Mouse (Mus musculus) forebrain, postnatal 0 days (tissue): ENCODE measurements around the gene Slc25a51. TPM values are rescaled to one million over a fixed set of nuclear protein-coding genes. Genes with fewer than 3 reads are reported as not detected.

Source experiments
- ATAC-seq: fragments of 200-750 bp; cut with Nextera tagmentation; 2 replicates; pipeline ENCODE4 v1.8.0; 2017; ENCODE audit warnings: mild to moderate bottlenecking, moderate library complexity
- DNase-seq: peaks from one replicate; pipeline ENCODE4 v3.0.0-alpha.2; 2015
- H3K27ac ChIP-seq: fragments of 300-500 bp; sonication (generic); 2 replicates; pipeline ENCODE4 v1.5.1; 2014; ENCODE audit warnings: low read depth, mild to moderate bottlenecking, antibody characterized with exemption, low read length, moderate library complexity, mixed read lengths
- H3K27me3 ChIP-seq: fragments of 300-500 bp; sonication (generic); 2 replicates; pipeline ENCODE4 v1.6.1; 2014; ENCODE audit warnings: mild to moderate bottlenecking, low read length, mixed read lengths; ENCODE audit not compliant: insufficient read depth
- H3K36me3 ChIP-seq: fragments of 300-500 bp; sonication (generic); 2 replicates; pipeline ENCODE4 v1.6.1; 2014; ENCODE audit warnings: mild to moderate bottlenecking, moderate library complexity; ENCODE audit not compliant: insufficient read depth
- H3K4me1 ChIP-seq: fragments of 300-500 bp; sonication (generic); 2 replicates; pipeline ENCODE4 v1.6.1; 2014; ENCODE audit warnings: antibody characterized with exemption; ENCODE audit not compliant: insufficient read depth
- H3K4me2 ChIP-seq: fragments of 300-500 bp; sonication (generic); 2 replicates; pipeline ENCODE4 v1.6.1; 2014; ENCODE audit warnings: low read depth, mild to moderate bottlenecking, moderate library complexity
- H3K4me3 ChIP-seq: fragments of 300-500 bp; sonication (generic); 2 replicates; pipeline ENCODE4 v1.5.1; 2014; ENCODE audit warnings: low read depth, low read length, mixed read lengths
- H3K9ac ChIP-seq: fragments of 300-500 bp; sonication (generic); 2 replicates; pipeline ENCODE4 v1.6.1; 2014; ENCODE audit warnings: mild to moderate bottlenecking
- H3K9me3 ChIP-seq: fragments of 300-500 bp; sonication (generic); 2 replicates; pipeline ENCODE4 v1.6.1; 2016; ENCODE audit warnings: low read length
- CTCF ChIP-seq: sonication (generic); IDR thresholded peaks from 2 replicates; pipeline ENCODE4 v1.5.1; 2016; ENCODE audit warnings: antibody characterized with exemption, control low read depth, low read depth
- WGBS: fragments of 180-500 bp; shearing (Covaris S2); extraction: QIAGEN DNeasy Blood & Tissue Kit; methylation state at CpG from one replicate; pipeline ENCODE4 v1.1.7; 2014; 5-methylcytosine and 5-hydroxymethylcytosine counted together
- polyA plus RNA-seq: library from polyadenylated mRNA; unstranded; fragments of >200 nt; fragmentation: Nextera tagmentation; extraction: Ambion mirVana; gene quantifications from 2 replicates; pipeline ENCODE4 v1.2.1, GENCODE M21; 2015
- total RNA-seq: library from RNA; depleted of rRNA; stranded (reverse); fragments of >200 nt; gene quantifications from 2 replicates; pipeline ENCODE4 v1.2.3, GENCODE M21; 2014; rRNA removed

The Slc25a51 gene
- 94.6 and 128 TPM in 2 replicates for total RNA-seq
- 76.8 and 83.9 TPM in 2 replicates for polyA plus RNA-seq

DNA sequence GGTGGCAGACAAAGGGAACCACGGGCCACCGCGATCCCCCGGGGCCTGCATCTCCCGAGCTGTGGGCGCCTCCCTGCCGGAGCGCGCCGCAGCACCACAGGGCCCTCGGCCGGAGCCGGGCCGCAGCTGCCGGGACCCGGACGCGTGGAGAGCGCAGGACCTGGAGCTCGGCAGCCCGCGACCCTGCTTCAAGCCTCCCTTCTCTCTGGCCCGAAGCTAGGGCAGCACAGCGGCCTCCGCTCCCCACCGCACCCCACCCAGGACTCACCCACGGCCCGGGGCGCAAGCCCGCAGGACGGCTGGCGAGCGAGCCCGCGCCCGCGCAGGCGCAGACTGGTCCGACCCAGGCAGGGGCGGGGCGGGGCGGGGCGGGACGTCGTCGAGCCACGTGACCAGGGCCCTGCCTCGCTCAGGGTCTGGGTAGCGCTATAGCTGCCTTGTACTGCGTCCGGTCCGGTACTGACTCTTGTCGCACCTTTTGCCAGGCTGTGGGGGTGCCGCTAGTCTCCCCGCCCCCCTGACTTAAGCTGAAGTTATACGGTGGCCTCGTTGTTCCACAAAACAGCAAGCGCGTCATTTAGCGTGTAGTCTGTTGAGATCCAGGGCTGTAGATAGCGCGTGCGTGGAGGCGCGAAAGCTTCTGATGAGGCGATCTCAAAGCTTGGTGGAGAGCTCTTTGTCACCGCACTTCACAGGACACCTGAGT lies at the start of gene Slc25a51:
TSS of gene Slc25a51 (minus strand) at position 340 of the 706 bp plus-strand sequence.
- Histone ChIP-seq H3K9me3 (no peaks in the 10 kb centered on the region), H3K4me2 (peak within 1 kb of the TSS; percentile 68), H3K4me3 (peak within 1 kb of the TSS; percentile 98), H3K9ac (peak within 1 kb of the TSS; percentile 99), H3K4me1 (0 out of 2 replicates have a peak, but pooled peaks cover 14% of the 10 kb centered on the region), H3K27ac (peak within 1 kb of the TSS; percentile 95), H3K36me3 (peaks cover 9% of the 10 kb centered on the region), H3K27me3 (no peaks in the 10 kb centered on the region)
- peak; percentile 95 for ATAC-seq
- WGBS, result under 1% methylated on average over 60 of the region's 67 CpGs
- no peak for TF ChIP-seq CTCF
- DNase-seq, result peak; percentile 95

- ATAC-seq, result no peak
- TF ChIP-seq CTCF, result no peak
- H3K4me3 ChIP-seq, result no peak overlapping the region
- no peaks in the 10 kb centered on the region for H3K4me1 ChIP-seq
- no peak overlapping the region for H3K27ac ChIP-seq
- H3K27me3 ChIP-seq, result no peaks in the 10 kb centered on the region
- H3K9ac ChIP-seq, result no peak overlapping the region
- H3K4me2 ChIP-seq, result no peak overlapping the region
- H3K9me3 ChIP-seq, result no peaks in the 10 kb centered on the region
- no peak for DNase-seq
- H3K36me3 ChIP-seq, result peaks cover 11% of the 10 kb centered on the region
- WGBS, result 88% methylated on average over 2 of the region's 2 CpGs
Measured at GRCm38 (mm10) chr4:45457543-45457942, 49.0 kb upstream of the Slc25a51 start.

DNA sequence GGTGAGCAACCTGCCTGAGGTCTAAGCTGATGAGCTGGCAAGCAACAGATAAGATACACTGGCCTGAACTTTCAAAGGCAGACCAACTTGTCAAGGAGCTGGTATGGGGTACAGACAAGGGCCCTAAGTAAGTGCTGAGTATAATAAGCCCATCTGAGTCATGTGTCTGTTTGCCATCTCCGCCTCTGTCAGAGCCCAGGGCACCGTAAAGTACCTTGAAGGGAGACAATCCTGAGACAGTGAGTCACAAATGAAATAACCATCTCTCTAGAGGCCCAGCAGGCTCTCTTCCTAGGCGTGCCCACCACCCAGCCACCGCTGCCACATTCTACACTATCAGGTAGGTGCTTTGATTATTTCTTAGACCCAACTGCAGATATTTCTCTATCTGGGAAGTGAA lies 46.4 kb upstream of the Slc25a51 start:
- no peak for ATAC-seq
- Histone ChIP-seq H3K4me2 (no peak overlapping the region), H3K9ac (no peak overlapping the region), H3K27me3 (no peaks in the 10 kb centered on the region), H3K9me3 (no peaks in the 10 kb centered on the region), H3K4me3 (no peak overlapping the region), H3K4me1 (no peaks in the 10 kb centered on the region), H3K27ac (no peak overlapping the region), H3K36me3 (peaks cover 11% of the 10 kb centered on the region)
- 93% methylated on average over 4 of the region's 4 CpGs for WGBS
- DNase-seq, result no peak
- TF ChIP-seq CTCF, result no peak

DNA sequence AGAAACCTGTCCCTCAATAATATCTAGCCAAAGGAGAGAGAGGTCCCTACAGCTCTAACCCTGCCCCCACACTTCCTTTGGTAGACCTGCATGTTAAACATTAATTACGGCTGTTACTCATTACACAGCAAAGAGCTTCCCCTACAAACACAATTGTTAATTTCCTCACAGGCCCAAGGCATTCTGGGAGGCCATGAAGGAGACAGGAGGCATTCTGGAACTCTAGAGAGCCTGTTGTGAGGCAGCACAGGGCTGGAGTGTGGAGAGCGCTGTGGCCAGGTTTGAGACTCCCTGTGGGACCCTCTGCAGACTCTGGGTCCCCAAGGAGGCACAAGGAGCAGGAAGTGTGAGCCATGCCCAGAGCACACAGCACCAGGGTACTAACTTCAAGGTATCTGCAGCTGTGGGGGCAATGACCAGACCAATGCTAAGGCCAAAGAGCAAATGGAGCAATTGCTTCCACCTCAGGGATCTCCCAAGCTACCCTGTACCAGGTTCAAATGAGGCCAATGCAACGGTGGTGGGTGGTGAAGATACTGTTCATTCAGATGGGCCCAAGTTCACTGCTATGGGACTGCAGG lies 44.8 kb upstream of the Slc25a51 start:
- Histone ChIP-seq H3K36me3 (peaks cover 11% of the 10 kb centered on the region), H3K9ac (no peak overlapping the region), H3K4me2 (no peak overlapping the region), H3K4me1 (peaks cover 13% of the 10 kb centered on the region), H3K9me3 (no peaks in the 10 kb centered on the region), H3K27me3 (no peaks in the 10 kb centered on the region), H3K27ac (no peak overlapping the region), H3K4me3 (no peak overlapping the region)
- no peak for DNase-seq
- WGBS, result 69% methylated on average over 3 of the region's 3 CpGs
- no peak for TF ChIP-seq CTCF
- no peak for ATAC-seq

GRCm38 (mm10) chr4:45452569-45453111 lies 44.1 kb upstream of the Slc25a51 start:
- no peak for ATAC-seq
- DNase-seq, result no peak
- WGBS, result 74% methylated on average over 7 of the region's 7 CpGs
- Histone ChIP-seq H3K4me3 (no peak overlapping the region), H3K4me1 (peaks cover 13% of the 10 kb centered on the region), H3K36me3 (peaks cover 11% of the 10 kb centered on the region), H3K27ac (0 out of 2 replicates have a peak overlapping the region, but pooled peaks have one; percentile 15), H3K4me2 (no peak overlapping the region), H3K9me3 (no peaks in the 10 kb centered on the region), H3K9ac (no peak overlapping the region), H3K27me3 (no peaks in the 10 kb centered on the region)
- TF ChIP-seq CTCF, result no peak

- TF ChIP-seq CTCF, result no peak
- DNase-seq (no peak), ATAC-seq (no peak)
- 20% methylated on average over 5 of the region's 5 CpGs for WGBS
- no peak overlapping the region for H3K4me2 ChIP-seq
- H3K9me3 ChIP-seq, result no peaks in the 10 kb centered on the region
- no peak overlapping the region for H3K4me3 ChIP-seq
- H3K36me3 ChIP-seq, result peaks cover 24% of the 10 kb centered on the region
- no peak overlapping the region for H3K9ac ChIP-seq
- H3K27ac ChIP-seq, result no peak overlapping the region
- H3K4me1 ChIP-seq, result peaks cover 13% of the 10 kb centered on the region
- H3K27me3 ChIP-seq, result no peaks in the 10 kb centered on the region
Measured at GRCm38 (mm10) chr4:45449012-45449411, 40.4 kb upstream of the Slc25a51 start.

GRCm38 (mm10) chr4:45448481-45448880 lies 39.9 kb upstream of the Slc25a51 start:
- 82% methylated on average over 7 of the region's 7 CpGs for WGBS
- Histone ChIP-seq H3K4me3 (no peak overlapping the region), H3K4me2 (no peak overlapping the region), H3K9ac (no peak overlapping the region), H3K9me3 (no peaks in the 10 kb centered on the region), H3K27ac (no peak overlapping the region), H3K27me3 (no peaks in the 10 kb centered on the region), H3K4me1 (peaks cover 13% of the 10 kb centered on the region), H3K36me3 (peaks cover 27% of the 10 kb centered on the region)
- no peak for TF ChIP-seq CTCF
- no peak for ATAC-seq
- DNase-seq, result no peak
